Mouse (Mus musculus): Measurements from ENCODE around the gene Trhr2. TPM values are rescaled to one million over a fixed set of nuclear protein-coding genes. Genes with fewer than 3 reads are reported as not detected.

Gene Trhr2
- total and polyA plus RNA-seq, 3 experiments, result not detected

DNA sequence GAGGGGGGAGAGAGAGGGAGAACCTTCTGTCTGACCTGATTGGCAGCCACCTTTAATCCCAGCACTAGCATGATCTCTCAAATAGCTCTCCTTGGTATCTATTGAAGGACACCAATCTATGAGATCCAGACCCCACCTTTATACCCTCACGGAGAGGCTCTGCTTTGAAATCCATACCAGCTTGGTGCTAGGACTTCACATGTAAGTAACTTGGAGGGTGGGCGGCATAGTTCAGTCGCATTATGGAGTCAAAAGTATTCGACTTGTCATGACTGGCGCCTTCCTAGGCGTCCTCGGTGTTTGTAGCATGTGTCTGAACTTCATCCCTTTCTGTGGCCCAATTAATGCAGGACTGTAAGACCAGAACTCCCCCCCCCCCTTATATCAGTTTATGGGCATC, 14.8 kb upstream of the Trhr2 start:
- TF ChIP-seq POLR2A (IDR thresholded peaks at IDR 0.05; ENCODE audit: insufficient read depth, low read depth, low read length) (no peak), CTCF (IDR thresholded peaks at IDR 0.05) (no peak), EP300 (IDR thresholded peaks at IDR 0.05; ENCODE audit: insufficient read depth, low read depth, low read length) (no peak)
- intact Hi-C loops (cut with DNase I), result loop anchor here (5.0 to 10.0 kb wide), 2 partner anchors 67 to 849 kb away; partner anchors contain the start of genes Cdk10 and Mvd

DNA sequence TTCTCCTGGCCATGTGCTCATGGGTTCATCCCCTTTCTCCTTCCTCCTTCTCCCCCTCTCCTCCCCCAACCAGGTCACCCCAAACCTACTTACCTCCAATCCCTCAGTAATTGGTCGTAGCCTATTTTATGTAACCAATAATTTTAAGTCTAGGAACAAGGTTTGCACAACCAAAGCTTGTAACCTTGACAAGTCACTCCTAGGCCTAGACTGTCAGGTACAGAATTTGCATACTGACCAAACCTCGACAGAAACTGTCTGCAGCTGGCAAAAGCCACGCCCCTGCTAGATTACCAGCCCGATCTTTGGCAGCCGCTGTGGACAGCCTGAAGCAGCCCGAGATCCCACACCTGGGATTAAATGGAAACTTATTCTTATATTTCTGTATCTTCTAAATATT, 11.2 kb upstream of the Trhr2 start:
- H3K4me1 ChIP-seq (ENCODE audit: control insufficient read depth, insufficient read depth, low read length), result peaks cover 4% of the 10 kb centered on the region
- no peak overlapping the region for H3K27ac ChIP-seq
- H3K79me2 ChIP-seq (replicated peaks; ENCODE audit: control insufficient read depth, insufficient read depth, low read length), result no peaks in the 10 kb centered on the region
- no peak for DNase-seq
- intact Hi-C loops (cut with DNase I), result loop anchor here (10.0 kb wide), 1 partner anchor 853 kb away; the partner anchor contains the start of gene Cdk10
- TF ChIP-seq EP300 (IDR thresholded peaks at IDR 0.05; ENCODE audit: insufficient read depth, low read depth, low read length) (no peak), CTCF (IDR thresholded peaks at IDR 0.05) (no peak), POLR2A (IDR thresholded peaks at IDR 0.05; ENCODE audit: insufficient read depth, low read depth, low read length) (no peak)
- H3K36me3 ChIP-seq (ENCODE audit: control insufficient read depth, insufficient read depth, low read length), result no peaks in the 10 kb centered on the region
- WGBS, result 57% methylated on average over 6 of the region's 6 CpGs
- H3K27me3 ChIP-seq (ENCODE audit: control insufficient read depth, insufficient read depth, low read length), result no peaks in the 10 kb centered on the region
- no peak overlapping the region for H3K9ac ChIP-seq (ENCODE audit: low read depth, low read length)
- no peak overlapping the region for H3K4me3 ChIP-seq

More for the DNA sequence above, 14.8 kb upstream of the Trhr2 start:
- DNase-seq, result no peak
- H3K9ac ChIP-seq (ENCODE audit: low read depth, low read length), result no peak overlapping the region
- peaks cover 3% of the 10 kb centered on the region; the same call in 1 of the 2 replicates for H3K4me1 ChIP-seq (ENCODE audit: control insufficient read depth, insufficient read depth, low read length)
- 93% methylated on average over 7 of the region's 7 CpGs for WGBS
- peaks cover 5% of the 10 kb centered on the region for H3K79me2 ChIP-seq (replicated peaks; ENCODE audit: control insufficient read depth, insufficient read depth, low read length)
- H3K27me3 ChIP-seq (ENCODE audit: control insufficient read depth, insufficient read depth, low read length), result no peaks in the 10 kb centered on the region
- peaks cover 6% of the 10 kb centered on the region; the same call in 1 of the 2 replicates for H3K36me3 ChIP-seq (ENCODE audit: control insufficient read depth, insufficient read depth, low read length)
- H3K27ac ChIP-seq, result no peak overlapping the region
- H3K4me3 ChIP-seq, result no peak overlapping the region

DNA sequence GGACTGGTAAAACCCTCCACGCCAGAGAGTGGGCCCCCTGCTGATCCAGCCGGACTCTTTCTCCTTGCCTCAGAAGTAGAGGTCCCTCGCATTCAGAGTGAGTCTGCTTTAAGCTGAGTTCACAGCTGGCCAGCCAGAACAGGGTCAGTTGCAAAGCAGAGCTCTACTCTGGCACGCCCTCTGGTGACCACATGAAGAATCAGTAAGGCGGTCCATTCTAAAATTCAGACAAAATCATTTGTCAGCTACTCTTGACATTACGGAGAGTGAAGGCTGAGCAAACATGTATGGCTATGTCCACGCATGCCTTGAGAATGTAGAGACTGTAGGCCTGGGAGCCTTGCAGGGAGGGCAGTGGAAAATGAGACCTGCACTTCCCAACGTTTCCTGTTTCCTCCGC, 9.1 kb upstream of the Trhr2 start:
- Histone ChIP-seq H3K9ac (ENCODE audit: low read depth, low read length) (no peak overlapping the region), H3K36me3 (ENCODE audit: control insufficient read depth, insufficient read depth, low read length) (no peaks in the 10 kb centered on the region), H3K4me1 (ENCODE audit: control insufficient read depth, insufficient read depth, low read length) (peaks cover 4% of the 10 kb centered on the region), H3K27me3 (ENCODE audit: control insufficient read depth, insufficient read depth, low read length) (no peaks in the 10 kb centered on the region), H3K79me2 (replicated peaks; ENCODE audit: control insufficient read depth, insufficient read depth, low read length) (no peaks in the 10 kb centered on the region), H3K4me3 (no peak overlapping the region), H3K27ac (no peak overlapping the region)
- intact Hi-C loops (cut with DNase I), result loop anchor here (1.0 to 10.0 kb wide), 4 partner anchors 27 to 855 kb away; partner anchors contain the start of gene Cdk10
- 10% methylated on average over 9 of the region's 9 CpGs for WGBS
- DNase-seq, result peak; percentile 60 to 72
- TF ChIP-seq EP300 (IDR thresholded peaks at IDR 0.05; ENCODE audit: insufficient read depth, low read depth, low read length) (peak; percentile 70; the same call in 1 of the 2 replicates), CTCF (IDR thresholded peaks at IDR 0.05) (peak; percentile 91), POLR2A (IDR thresholded peaks at IDR 0.05; ENCODE audit: insufficient read depth, low read depth, low read length) (no peak)

- Histone ChIP-seq H3K79me2 (replicated peaks; ENCODE audit: control insufficient read depth, insufficient read depth, low read length) (no peaks in the 10 kb centered on the region), H3K9ac (ENCODE audit: low read depth, low read length) (no peak overlapping the region), H3K27me3 (ENCODE audit: control insufficient read depth, insufficient read depth, low read length) (no peaks in the 10 kb centered on the region), H3K36me3 (ENCODE audit: control insufficient read depth, insufficient read depth, low read length) (no peaks in the 10 kb centered on the region), H3K4me3 (no peak overlapping the region), H3K4me1 (ENCODE audit: control insufficient read depth, insufficient read depth, low read length) (peaks cover 4% of the 10 kb centered on the region), H3K27ac (no peak overlapping the region)
- TF ChIP-seq CTCF (IDR thresholded peaks at IDR 0.05) (no peak), EP300 (IDR thresholded peaks at IDR 0.05; ENCODE audit: insufficient read depth, low read depth, low read length) (no peak), POLR2A (IDR thresholded peaks at IDR 0.05; ENCODE audit: insufficient read depth, low read depth, low read length) (no peak)
- no peak for DNase-seq
- intact Hi-C loops (cut with DNase I), result loop anchor here (2.0 to 5.0 kb wide), 2 partner anchors 26 to 41 kb away; no protein-coding TSS in a partner anchor
- WGBS, result 56% methylated on average over 10 of the region's 10 CpGs
These were observed 7.9 kb upstream of the Trhr2 start for GRCm38 (mm10) chr8:122368494-122368893.

DNA sequence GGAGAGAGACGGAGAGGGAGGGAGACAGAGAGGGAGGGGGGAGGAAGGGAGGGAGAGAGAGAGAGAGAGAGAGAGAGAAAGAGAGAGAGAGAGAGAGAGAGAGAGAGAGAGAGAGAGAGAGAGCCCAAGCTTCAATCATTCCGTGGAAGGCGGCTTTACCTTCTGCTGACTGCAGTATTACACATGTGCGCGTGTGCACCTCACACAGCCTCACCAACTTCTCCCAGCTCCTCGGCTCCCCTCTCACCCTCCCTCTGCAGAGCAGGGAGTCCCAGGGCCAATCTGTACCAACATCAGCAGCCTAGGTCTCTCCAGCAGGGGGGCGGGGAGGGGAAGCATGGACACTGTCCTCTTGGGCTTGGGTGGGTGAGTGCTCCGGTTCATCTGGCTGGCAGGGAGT, 2.4 kb upstream of the Trhr2 start:
- no peak for DNase-seq
- Histone ChIP-seq H3K4me3 (no peak overlapping the region), H3K27me3 (ENCODE audit: control insufficient read depth, insufficient read depth, low read length) (no peaks in the 10 kb centered on the region), H3K36me3 (ENCODE audit: control insufficient read depth, insufficient read depth, low read length) (no peaks in the 10 kb centered on the region), H3K9ac (ENCODE audit: low read depth, low read length) (no peak overlapping the region), H3K27ac (no peak overlapping the region), H3K79me2 (replicated peaks; ENCODE audit: control insufficient read depth, insufficient read depth, low read length) (no peaks in the 10 kb centered on the region), H3K4me1 (ENCODE audit: control insufficient read depth, insufficient read depth, low read length) (no peaks in the 10 kb centered on the region)
- 44% methylated on average over 7 of the region's 8 CpGs for WGBS
- TF ChIP-seq POLR2A (IDR thresholded peaks at IDR 0.05; ENCODE audit: insufficient read depth, low read depth, low read length), result no peak
- TF ChIP-seq CTCF (IDR thresholded peaks at IDR 0.05), result no peak
- intact Hi-C loops (cut with DNase I), result no loop called here

DNA sequence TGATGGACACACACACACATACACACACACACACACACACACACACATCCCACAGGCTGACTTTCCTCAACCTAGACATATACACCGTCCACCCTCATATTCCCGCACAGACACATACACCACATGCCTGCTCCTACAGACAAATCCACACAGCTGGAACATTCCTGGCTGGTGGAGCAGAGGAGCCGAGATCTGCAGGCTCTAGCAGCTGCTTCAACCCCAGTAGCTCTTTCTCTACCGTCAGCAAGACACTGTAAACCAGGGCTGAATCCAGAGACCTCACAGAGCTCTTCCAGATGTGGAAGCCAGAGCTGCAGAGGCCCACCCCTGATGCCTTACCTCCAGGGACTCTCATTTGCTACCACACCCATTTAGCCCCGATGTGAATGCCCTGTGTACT, 1.7 kb upstream of the Trhr2 start:
- no peak overlapping the region for H3K4me3 ChIP-seq
- no peaks in the 10 kb centered on the region for H3K27me3 ChIP-seq (ENCODE audit: control insufficient read depth, insufficient read depth, low read length)
- H3K79me2 ChIP-seq (replicated peaks; ENCODE audit: control insufficient read depth, insufficient read depth, low read length), result no peaks in the 10 kb centered on the region
- WGBS, result 43% methylated on average over 5 of the region's 5 CpGs
- TF ChIP-seq EP300 (IDR thresholded peaks at IDR 0.05; ENCODE audit: insufficient read depth, low read depth, low read length), result no peak
- no peak for TF ChIP-seq POLR2A (IDR thresholded peaks at IDR 0.05; ENCODE audit: insufficient read depth, low read depth, low read length)
- TF ChIP-seq CTCF (IDR thresholded peaks at IDR 0.05), result no peak
- no peaks in the 10 kb centered on the region for H3K36me3 ChIP-seq (ENCODE audit: control insufficient read depth, insufficient read depth, low read length)
- no peak overlapping the region for H3K27ac ChIP-seq
- DNase-seq, result no peak
- no peak overlapping the region for H3K9ac ChIP-seq (ENCODE audit: low read depth, low read length)
- no peaks in the 10 kb centered on the region for H3K4me1 ChIP-seq (ENCODE audit: control insufficient read depth, insufficient read depth, low read length)
- intact Hi-C loops (cut with DNase I), result no loop called here
